Mouse (Mus musculus) megakaryocyte progenitor cell, adult 5-6 weeks (primary cell): ENCODE measurements around the gene Rab2b. TPM values are rescaled to one million over a fixed set of nuclear protein-coding genes. Genes with fewer than 3 reads are reported as not detected.
A peak's percentile ranks its signal among the peaks of the same experiment; 100 is the strongest.

Experiments
- ATAC-seq: replicated peaks from 2 replicates; pipeline ENCODE4 v1.8.0; 2016; ENCODE audit warnings: mild to moderate bottlenecking, moderate TSS enrichment, inconsistent platforms; ENCODE audit not compliant: poor library complexity
- total RNA-seq, 2 experiments: library from RNA; stranded (forward) in 1 of 2; stranded (reverse) in 1 of 2; fragments of 157-497, 149-512 nt in 1 of 2; fragments of 200-1000 nt in 1 of 2; gene quantifications; 2 replicates each; pipeline versions ENCODE4 v1.2.3 to v1.2.4; 2015 to 2017

Gene Rab2b
- total RNA-seq, 2 experiments from 2014 or later: 3.7 to 8.1 TPM

- peak; percentile 21 for ATAC-seq
Observed at GRCm38 (mm10) chr14:52279747-52280120, 389 bp upstream of the Rab2b start.

DNA sequence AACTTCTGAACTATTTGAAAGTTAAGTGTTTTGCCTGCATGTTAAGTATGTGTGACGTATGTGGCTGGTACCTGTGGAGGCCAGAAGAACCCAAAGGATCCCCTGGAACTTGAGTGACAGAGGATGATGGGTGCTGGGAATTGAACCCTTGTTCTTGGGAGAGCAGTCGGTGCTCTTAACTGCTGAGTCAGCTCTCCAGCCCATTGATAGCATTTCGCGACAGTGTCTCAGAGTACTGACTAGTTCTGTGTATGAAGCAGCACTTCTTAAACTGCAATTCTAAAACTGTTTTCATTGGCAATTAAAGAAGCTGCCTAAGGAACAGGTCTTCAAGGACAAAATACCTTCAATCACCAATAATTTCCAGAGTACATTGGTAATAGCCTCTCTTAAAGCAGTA lies 2.1 kb downstream of the Rab2b start:
- ATAC-seq: no peak

- no peak for ATAC-seq
Observed at GRCm38 (mm10) chr14:52272781-52273180, 6.6 kb downstream of the Rab2b start.

DNA sequence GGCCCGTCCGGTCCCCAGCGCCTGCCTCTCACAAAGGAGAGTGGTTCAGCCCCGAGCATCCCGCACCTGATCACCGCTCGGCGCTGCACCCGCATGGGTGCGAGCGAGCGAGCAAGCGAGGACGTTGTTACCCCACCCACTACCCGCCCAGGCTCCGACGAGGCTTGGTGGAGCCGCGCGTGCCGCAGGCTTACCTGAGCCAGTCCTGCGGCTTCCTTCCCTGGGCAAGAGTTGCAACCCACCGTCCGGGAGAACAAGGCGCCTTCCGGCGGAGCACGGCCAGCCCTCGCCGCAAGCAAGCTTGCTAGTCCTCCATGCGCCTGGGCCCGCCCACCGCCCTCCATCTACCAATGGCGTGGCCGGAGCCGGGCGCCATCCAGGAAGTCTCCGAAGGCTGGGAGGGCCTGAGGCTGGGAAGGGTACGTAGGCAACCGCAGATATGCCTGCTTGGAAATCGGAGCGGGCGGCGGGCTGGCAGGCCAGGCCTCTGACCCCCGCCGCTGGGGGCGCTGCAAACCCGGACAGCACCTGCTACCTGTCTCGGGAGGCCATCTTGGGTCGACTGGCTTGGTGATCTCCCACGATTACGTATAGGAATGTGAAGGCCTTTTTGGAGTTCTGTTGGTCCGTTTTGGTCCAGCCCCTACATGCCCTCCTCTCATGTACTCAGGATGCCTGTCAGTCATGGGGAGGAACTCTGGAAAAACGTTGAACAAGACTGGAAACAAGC lies 21.7 kb downstream of the Rab2b start, which contains the start of gene Chd8:
Gene Chd8, minus strand, starts transcription at position 297 of the 730 bp plus-strand sequence.
- ATAC-seq: peak; percentile 98

- no peak for ATAC-seq
Observed at GRCm38 (mm10) chr14:52256311-52257175, 22.8 kb downstream of the Rab2b start.

DNA sequence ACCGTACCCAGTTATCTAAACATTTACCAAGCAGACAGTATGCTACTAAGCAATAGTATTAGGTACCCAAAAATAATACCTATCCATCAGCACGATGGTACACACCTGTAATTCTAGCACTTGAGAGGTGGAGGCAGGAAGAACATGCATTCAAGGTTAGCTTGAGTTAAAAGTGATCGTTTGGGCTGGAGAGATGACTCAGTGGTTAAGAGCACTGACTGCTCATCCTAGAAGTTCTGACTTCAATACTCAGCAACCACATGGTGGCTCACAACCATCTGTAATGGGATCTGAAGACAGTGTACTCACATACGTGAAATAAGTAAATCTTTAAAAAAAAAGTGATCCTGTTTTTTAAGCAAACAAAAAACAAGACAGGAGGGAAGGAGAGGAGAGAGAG lies 33.2 kb downstream of the Rab2b start:
- ATAC-seq: no peak

GRCm38 (mm10) chr14:52244690-52245042 lies 34.7 kb downstream of the Rab2b start:
- ATAC-seq: no peak

- ATAC-seq: peak; percentile 99
Observed at GRCm38 (mm10) chr14:52244041-52244689, 35.2 kb downstream of the Rab2b start.

DNA sequence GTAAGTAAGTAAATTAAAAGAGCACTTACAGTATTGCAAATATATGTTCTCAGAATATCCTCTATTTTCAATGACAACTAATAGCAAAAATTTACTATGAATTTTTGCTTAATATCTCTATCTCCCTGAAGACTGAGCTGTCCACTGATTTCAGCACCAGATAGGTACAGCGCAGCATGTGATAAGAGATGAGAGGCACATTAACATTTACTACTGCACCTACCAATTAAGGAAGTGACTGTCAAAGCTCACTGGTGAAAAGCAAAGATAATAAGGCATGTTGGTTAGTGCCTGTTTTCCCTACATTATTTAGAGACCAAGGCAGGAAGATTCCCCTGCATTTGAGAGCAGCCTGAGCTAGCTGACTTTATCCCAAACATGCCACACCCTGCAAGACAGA lies 43.1 kb downstream of the Rab2b start:
- no peak for ATAC-seq

- ATAC-seq: 0 out of 2 replicates have a peak, but pooled peaks have one; percentile 14
Observed at GRCm38 (mm10) chr14:52235165-52235564, 44.2 kb downstream of the Rab2b start.

DNA sequence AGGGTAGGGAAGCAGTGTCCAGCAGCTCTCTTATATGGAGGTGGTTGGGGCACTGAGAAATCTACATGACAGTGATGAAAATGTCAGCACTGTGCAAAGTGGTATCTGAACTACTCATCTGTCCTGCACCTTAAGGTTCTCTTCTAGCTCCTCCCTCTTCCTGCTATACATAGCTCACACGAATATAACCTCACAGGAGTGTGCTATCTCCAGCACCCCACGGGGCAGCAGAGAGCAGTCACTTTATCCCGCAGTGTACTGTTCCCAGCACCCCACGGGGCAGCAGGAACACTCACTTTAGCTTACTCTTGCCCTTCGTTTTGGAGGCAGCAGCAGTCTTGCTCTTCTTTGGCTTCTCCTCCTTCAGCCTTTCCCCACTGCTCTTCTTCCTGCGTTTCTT lies 47.1 kb downstream of the Rab2b start:
- peak; percentile 75 for ATAC-seq

- ATAC-seq: peak; percentile 57
Observed at GRCm38 (mm10) chr14:52225972-52226371, 53.4 kb downstream of the Rab2b start.

DNA sequence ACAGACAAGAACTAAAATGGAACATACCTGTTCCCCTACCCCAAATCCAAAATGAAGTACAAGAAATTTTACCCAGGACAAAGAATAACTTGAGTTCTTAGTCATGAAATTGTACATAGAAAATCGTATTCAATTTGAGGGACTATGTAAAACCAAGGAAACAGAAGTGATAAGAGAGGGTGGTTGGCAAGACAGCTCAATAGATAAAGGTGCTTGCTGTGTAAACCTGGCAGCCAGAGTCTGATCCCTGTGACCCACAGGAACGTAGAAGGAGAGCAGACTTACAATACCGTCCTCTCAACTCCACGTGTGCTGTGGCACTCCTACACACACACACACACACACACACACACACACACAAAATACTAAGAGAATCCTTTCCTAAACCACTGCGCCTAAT lies 62.1 kb downstream of the Rab2b start:
- ATAC-seq: peak; percentile 73

Other genes starting within 250 kb of the Rab2b start
- gene Olfr221, start 237.1 kb downstream of the Rab2b start, total RNA-seq (2015): not detected in 2 replicates
- gene Olfr221, start 237.1 kb downstream of the Rab2b start, total RNA-seq (2017): not detected in 2 replicates
- gene Hnrnpc, start 175.5 kb downstream of the Rab2b start, total RNA-seq (2015): 353 and 414 TPM in 2 replicates
- gene Hnrnpc, start 175.5 kb downstream of the Rab2b start, total RNA-seq (2017): 560 and 665 TPM in 2 replicates
- gene Rpgrip1, start 168.8 kb downstream of the Rab2b start, total RNA-seq (2015): 5.2 and 7.9 TPM in 2 replicates
- gene Rpgrip1, start 168.8 kb downstream of the Rab2b start, total RNA-seq (2017): 3.3 and 7.1 TPM in 2 replicates
- gene Supt16, start 82.1 kb downstream of the Rab2b start, total RNA-seq (2015): 90.6 and 92.7 TPM in 2 replicates
- gene Supt16, start 82.1 kb downstream of the Rab2b start, total RNA-seq (2017): 219 and 256 TPM in 2 replicates
- 78.7 and 79.5 TPM in 2 replicates for gene Chd8, start 21.8 kb downstream of the Rab2b start, total RNA-seq (2015)
- 43.7 and 57.7 TPM in 2 replicates for gene Chd8, start 21.8 kb downstream of the Rab2b start, total RNA-seq (2017)
- 34.0 and 35.8 TPM in 2 replicates for gene Tox4, start 399 bp downstream of the Rab2b start, total RNA-seq (2015)
- gene Tox4, start 399 bp downstream of the Rab2b start, total RNA-seq (2017): 41.2 and 43.0 TPM in 2 replicates
- gene Mettl3, start 25.6 kb upstream of the Rab2b start, total RNA-seq (2015): 49.6 and 50.3 TPM in 2 replicates
- 40.3 and 40.8 TPM in 2 replicates for gene Mettl3, start 25.6 kb upstream of the Rab2b start, total RNA-seq (2017)
- gene Sall2, start 49.2 kb upstream of the Rab2b start, total RNA-seq (2015): 0.07 and 0.62 TPM in 2 replicates
- 0.42 and 0.88 TPM in 2 replicates for gene Sall2, start 49.2 kb upstream of the Rab2b start, total RNA-seq (2017)
- gene Olfr1513, start 76.9 kb upstream of the Rab2b start, total RNA-seq (2015): not detected in 2 replicates
- not detected in 2 replicates for gene Olfr1513, start 76.9 kb upstream of the Rab2b start, total RNA-seq (2017)
- not detected in 2 replicates for gene Olfr1512, start 99.6 kb upstream of the Rab2b start, total RNA-seq (2015)
- not detected in 2 replicates for gene Olfr1512, start 99.6 kb upstream of the Rab2b start, total RNA-seq (2017)
- not detected in 2 replicates for gene Olfr1511, start 117.8 kb upstream of the Rab2b start, total RNA-seq (2015)
- not detected in 2 replicates for gene Olfr1511, start 117.8 kb upstream of the Rab2b start, total RNA-seq (2017)
- not detected in 2 replicates for gene Olfr1510, start 134.8 kb upstream of the Rab2b start, total RNA-seq (2015)
- gene Olfr1510, start 134.8 kb upstream of the Rab2b start, total RNA-seq (2017): not detected in 2 replicates
- not detected in 2 replicates for gene Olfr1509, start 163.4 kb upstream of the Rab2b start, total RNA-seq (2015)
- gene Olfr1509, start 163.4 kb upstream of the Rab2b start, total RNA-seq (2017): not detected in 2 replicates
- not detected in 2 replicates for gene Olfr1508, start 187.9 kb upstream of the Rab2b start, total RNA-seq (2015)
- gene Olfr1508, start 187.9 kb upstream of the Rab2b start, total RNA-seq (2017): not detected in 2 replicates
- gene Olfr1507, start 216.2 kb upstream of the Rab2b start, total RNA-seq (2015): not detected in 2 replicates
- not detected in 2 replicates for gene Olfr1507, start 216.2 kb upstream of the Rab2b start, total RNA-seq (2017)